Mouse (Mus musculus): Measurements from ENCODE around the gene Adcy1.

GRCm38 (mm10) chr11:7039722-7040121 lies 23.6 kb upstream of the Adcy1 start:
- TF ChIP-seq ZNF384 (IDR thresholded peaks at IDR 0.05; ENCODE audit: low read depth, low read length) (no peak), ZC3H11A (IDR thresholded peaks at IDR 0.05; ENCODE audit: borderline replicate concordance, low read depth, low read length) (no peak), CHD2 (IDR thresholded peaks at IDR 0.05; ENCODE audit: low read depth, low read length) (no peak), HCFC1 (IDR thresholded peaks at IDR 0.05; ENCODE audit: borderline replicate concordance, insufficient read depth, low read length) (no peak)

All from ES-E14 (cell line).